Mouse (Mus musculus) heart, postnatal 0 days (tissue): Measurements from ENCODE around the gene Pfkl.

ENCODE experiments used
- CTCF ChIP-seq: IDR thresholded peaks from 2 replicates; pipeline ENCODE4 v1.5.1; 2016; ENCODE audit warnings: antibody characterized with exemption, control low read depth, low read depth
- EP300 ChIP-seq: IDR thresholded peaks from 2 replicates; pipeline ENCODE4 v1.6.1; 2016; ENCODE audit warnings: antibody characterized with exemption, low read depth

DNA sequence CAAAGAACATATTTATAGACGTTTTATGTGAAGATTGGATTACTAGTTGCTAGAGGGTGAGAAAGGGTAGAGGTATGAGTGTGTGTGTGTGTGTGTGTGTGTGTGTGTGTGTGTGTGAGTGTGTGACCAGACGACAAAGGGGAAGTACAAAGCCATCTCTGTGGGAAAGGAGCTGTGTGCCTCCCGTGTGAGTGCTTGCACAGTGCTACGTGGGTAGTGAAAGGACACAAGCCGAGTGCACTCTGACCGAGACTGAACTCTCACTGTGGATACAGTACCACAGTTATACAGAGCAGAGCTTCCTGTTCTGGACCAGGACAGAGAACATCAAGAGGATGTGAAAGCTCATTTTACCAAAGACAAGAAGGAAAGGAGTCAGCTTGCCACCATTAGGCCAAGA lies 45.9 kb downstream of the Pfkl start:
- TF ChIP-seq CTCF (no peak), EP300 (no peak)
